Mouse (Mus musculus) embryonic fibroblast, embryonic 13.5 days (primary cell): ENCODE data around the gene Sbno2. TPM values are rescaled to one million over a fixed set of nuclear protein-coding genes. Genes with fewer than 3 reads are reported as not detected.
"Not testable (repeated sequence)": the region's sequence is repeated elsewhere in the genome, so short reads cannot be mapped to it uniquely, and the experiment has no call there.

Source experiments
- H3K27ac ChIP-seq: 2 replicates; pipeline ENCODE4 v1.5.1; 2012; ENCODE audit warnings: low read length, control low read depth, inconsistent platforms; ENCODE audit not compliant: insufficient read depth
- H3K4me1 ChIP-seq: 2 replicates; pipeline ENCODE4 v1.6.1; 2011; ENCODE audit warnings: low read length; ENCODE audit not compliant: control insufficient read depth, insufficient read depth
- H3K4me3 ChIP-seq: 2 replicates; pipeline ENCODE4 v1.5.1; 2011; ENCODE audit warnings: mild to moderate bottlenecking, control low read depth, low read length; ENCODE audit not compliant: insufficient read depth
- CTCF ChIP-seq: IDR thresholded peaks from 2 replicates; pipeline ENCODE4 v1.5.1; 2011; ENCODE audit warnings: mild to moderate bottlenecking, control low read depth, low read length, moderate library complexity, borderline replicate concordance; ENCODE audit not compliant: insufficient read depth
- POLR2A ChIP-seq: IDR thresholded peaks from 2 replicates; pipeline ENCODE4 v1.6.1; 2011; ENCODE audit warnings: low read depth, mild to moderate bottlenecking, control low read depth, low read length, moderate library complexity
- polyA plus RNA-seq: library from polyadenylated mRNA; stranded (reverse); fragments of >200 nt; gene quantifications from 2 replicates; pipeline ENCODE4 v1.2.4, GENCODE M21; 2011; ENCODE audit warnings: low read depth; ENCODE audit not compliant: missing spikeins, insufficient read length

Gene Sbno2
- polyA plus RNA-seq, 1 experiment, result 53.5 TPM

- Histone ChIP-seq H3K27ac (no peak overlapping the region), H3K4me3 (no peak overlapping the region), H3K4me1 (no peaks in the 10 kb centered on the region)
- no peak for TF ChIP-seq CTCF
- TF ChIP-seq POLR2A, result no peak
Observed at GRCm38 (mm10) chr10:80045766-80046165, 59.6 kb downstream of the Sbno2 start.

DNA sequence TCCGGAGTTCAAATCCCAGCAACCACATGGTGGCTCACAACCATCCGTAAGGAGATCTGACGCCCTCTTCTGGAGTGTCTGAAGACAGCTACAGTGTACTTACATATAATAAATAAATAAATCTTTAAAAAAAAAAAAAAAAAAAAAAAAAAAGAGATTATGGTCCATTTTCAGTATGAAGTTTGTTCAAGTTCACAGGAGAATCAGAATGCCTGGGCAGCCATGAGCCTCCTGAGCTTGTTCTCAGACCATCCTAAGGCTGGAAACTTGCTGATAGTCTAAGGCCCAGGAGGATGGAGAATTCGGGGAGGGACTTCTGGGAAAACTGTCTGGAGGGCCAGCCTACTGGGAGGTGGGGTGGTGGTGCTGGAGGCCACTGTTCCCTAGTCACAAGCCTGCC, 60.0 kb downstream of the Sbno2 start:
- not testable (repeated sequence) for H3K27ac ChIP-seq, H3K4me1 ChIP-seq, H3K4me3 ChIP-seq

GRCm38 (mm10) chr10:80044087-80044486, 61.3 kb downstream of the Sbno2 start:
- H3K27ac ChIP-seq, result no peak overlapping the region
- no peaks in the 10 kb centered on the region for H3K4me1 ChIP-seq
- no peak for TF ChIP-seq CTCF
- TF ChIP-seq POLR2A, result no peak
- H3K4me3 ChIP-seq, result no peak overlapping the region

DNA sequence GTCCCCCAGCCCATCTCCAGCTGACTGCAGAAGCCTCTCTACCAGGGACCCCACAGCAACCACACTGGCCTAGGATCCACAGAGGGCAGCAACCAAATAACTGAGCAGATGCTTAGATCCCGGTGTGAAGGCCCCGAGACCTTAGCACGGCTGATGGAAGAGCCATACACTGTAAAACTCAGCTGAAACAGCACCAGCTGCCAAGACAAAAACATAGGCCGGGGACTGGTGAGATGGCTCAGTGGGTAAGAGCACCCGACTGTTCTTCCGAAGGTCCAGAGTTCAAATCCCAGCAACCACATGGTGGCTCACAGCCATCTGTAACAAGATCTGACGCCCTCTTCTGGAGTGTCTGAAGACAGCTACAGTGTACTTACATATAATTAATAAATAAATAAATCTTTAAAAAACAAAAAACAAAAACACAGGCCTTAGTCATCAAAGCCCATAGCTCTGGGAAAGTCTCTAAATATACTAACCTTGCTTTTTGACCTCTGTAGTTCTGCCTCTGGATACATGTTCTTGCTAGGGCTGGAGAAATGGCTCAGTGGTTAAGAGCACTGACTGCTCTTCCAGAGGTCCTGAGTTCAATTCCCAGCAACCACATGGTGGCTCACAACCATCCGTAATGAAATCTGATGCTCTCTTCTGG, 63.8 kb downstream of the Sbno2 start:
- not testable (repeated sequence) for H3K4me3 ChIP-seq, H3K27ac ChIP-seq, H3K4me1 ChIP-seq

- Histone ChIP-seq H3K4me1 (no peaks in the 10 kb centered on the region; the same call in 1 of the 2 replicates), H3K4me3 (peak within 1 kb of the TSS; percentile 70), H3K27ac (no peak within 1 kb of the TSS)
- TF ChIP-seq POLR2A (peak; percentile 90), CTCF (no peak)
Observed at GRCm38 (mm10) chr10:80039559-80039979, 65.8 kb downstream of the Sbno2 start, which contains the start of gene Polr2e. TSS of gene Polr2e (minus strand) at chr10:80039795.

- TF ChIP-seq CTCF, result no peak
- no peak for TF ChIP-seq POLR2A
- Histone ChIP-seq H3K27ac (no peak overlapping the region), H3K4me1 (peaks cover 5% of the 10 kb centered on the region), H3K4me3 (no peak overlapping the region)
Observed at GRCm38 (mm10) chr10:80036832-80037231, 68.5 kb downstream of the Sbno2 start.

GRCm38 (mm10) chr10:80035686-80036085, 69.7 kb downstream of the Sbno2 start:
- Histone ChIP-seq H3K4me3 (no peak overlapping the region), H3K4me1 (peaks cover 5% of the 10 kb centered on the region), H3K27ac (no peak overlapping the region)
- TF ChIP-seq CTCF, result no peak
- no peak for TF ChIP-seq POLR2A

- Histone ChIP-seq H3K4me3 (no peak overlapping the region), H3K4me1 (peaks cover 5% of the 10 kb centered on the region), H3K27ac (no peak overlapping the region)
- TF ChIP-seq CTCF, result no peak
- no peak for TF ChIP-seq POLR2A
Observed at GRCm38 (mm10) chr10:80035148-80035547, 70.2 kb downstream of the Sbno2 start.

DNA sequence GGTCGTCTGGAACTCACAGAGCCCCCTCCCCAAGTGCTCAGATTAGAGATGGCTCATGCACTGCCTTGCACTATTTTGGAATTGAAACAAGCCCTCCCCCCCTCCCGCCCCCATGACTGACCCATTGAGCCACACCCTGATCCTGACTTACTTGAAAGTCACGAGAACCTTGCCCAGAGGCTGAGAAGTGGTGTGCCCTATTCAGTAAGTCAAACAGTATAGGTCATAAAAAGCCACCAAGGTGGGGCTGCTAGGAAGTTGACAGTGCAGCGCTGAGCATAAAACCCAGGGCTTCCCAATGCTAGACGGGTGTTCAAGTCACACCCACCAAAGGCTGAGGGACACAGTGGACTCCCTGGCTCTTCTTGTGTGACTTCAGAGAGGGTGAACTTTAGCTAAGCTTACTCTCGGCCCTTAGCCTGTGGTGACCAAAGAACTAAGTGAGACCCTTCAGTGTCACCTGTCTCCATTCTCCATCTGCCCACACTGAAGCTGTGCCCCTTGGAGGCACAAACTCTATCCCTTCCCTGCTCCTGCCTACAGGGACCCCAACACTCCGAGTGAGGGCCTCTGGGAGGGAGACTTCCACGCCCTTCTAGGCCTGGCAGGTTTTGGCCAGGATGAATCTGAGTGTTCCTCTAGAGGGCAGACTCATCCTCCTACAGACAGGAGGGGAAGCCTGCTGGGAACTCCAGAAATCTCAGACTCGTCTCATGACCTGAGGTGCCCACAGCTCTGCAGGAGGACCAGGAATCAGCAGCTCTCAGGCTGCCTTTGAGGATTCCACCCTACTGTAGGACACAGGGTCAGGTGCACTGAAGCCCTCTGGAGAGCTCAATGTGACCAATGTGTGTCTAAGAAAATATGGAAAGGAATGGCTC, 71.6 kb downstream of the Sbno2 start:
- TF ChIP-seq POLR2A, result no peak
- 0 out of 2 replicates have a peak, but pooled peaks have one; percentile 7 for TF ChIP-seq CTCF
- H3K4me1 ChIP-seq, result peaks cover 5% of the 10 kb centered on the region
- H3K27ac ChIP-seq, result peak overlapping the region; percentile 32
- no peak overlapping the region for H3K4me3 ChIP-seq

- no peak for TF ChIP-seq POLR2A
- no peak for TF ChIP-seq CTCF
- Histone ChIP-seq H3K27ac (no peak overlapping the region), H3K4me3 (no peak overlapping the region), H3K4me1 (peaks cover 5% of the 10 kb centered on the region)
Observed at GRCm38 (mm10) chr10:80032799-80033480, 72.4 kb downstream of the Sbno2 start.
